Mouse (Mus musculus) forebrain, embryonic 10.5 days (tissue): ENCODE measurements around the gene Ccser1. TPM values are rescaled to one million over a fixed set of nuclear protein-coding genes. Genes with fewer than 3 reads are reported as not detected.
"Not testable (repeated sequence)": the region's sequence is repeated elsewhere in the genome, so short reads cannot be mapped to it uniquely, and the experiment has no call there.

ENCODE experiments used
- DNase-seq: peaks from one replicate; pipeline ENCODE4 v3.0.0-alpha.2; 2017; ENCODE audit warnings: low spot score; ENCODE audit errors: extremely low spot score
- H3K27ac ChIP-seq: fragments of 300-500 bp; sonication (generic); 2 replicates; pipeline ENCODE4 v1.5.1; 2016; ENCODE audit warnings: mild to moderate bottlenecking
- H3K27me3 ChIP-seq: fragments of 300-500 bp; sonication (generic); 2 replicates; pipeline ENCODE4 v1.6.1; 2016; ENCODE audit warnings: mild to moderate bottlenecking; ENCODE audit not compliant: poor library complexity, severe bottlenecking
- H3K36me3 ChIP-seq: fragments of 300-500 bp; sonication (generic); replicated peaks from 2 replicates; pipeline ENCODE4 v1.6.1; 2016; ENCODE audit warnings: mild to moderate bottlenecking, moderate library complexity
- H3K4me1 ChIP-seq: fragments of 300-500 bp; sonication (generic); 2 replicates; pipeline ENCODE4 v1.6.1; 2016
- H3K4me3 ChIP-seq: fragments of 300-500 bp; sonication (generic); 2 replicates; pipeline ENCODE4 v1.5.1; 2016; ENCODE audit warnings: mild to moderate bottlenecking, moderate library complexity
- H3K9me3 ChIP-seq: fragments of 300-500 bp; sonication (generic); 2 replicates; pipeline ENCODE4 v1.6.1; 2016; ENCODE audit warnings: mild to moderate bottlenecking, moderate library complexity
- WGBS: fragments of 180-500 bp; shearing (Covaris S2); methylation state at CpG from one replicate; pipeline ENCODE4 v1.1.7; 2016; 5-methylcytosine and 5-hydroxymethylcytosine counted together
- polyA plus RNA-seq: library from polyadenylated mRNA; unstranded; fragments of >200 nt; fragmentation: Nextera tagmentation; extraction: Ambion mirVana; gene quantifications from 2 replicates; pipeline ENCODE4 v1.2.1, GENCODE M21; 2016

The Ccser1 gene
- polyA plus RNA-seq, 1 experiment from 2014 or later: 3.7 TPM

- 82% methylated on average over 3 of the region's 3 CpGs for WGBS
- Histone ChIP-seq H3K4me1 (no peaks in the 10 kb centered on the region), H3K4me3 (no peak overlapping the region), H3K9me3 (no peaks in the 10 kb centered on the region), H3K36me3 (no peaks in the 10 kb centered on the region), H3K27ac (no peak overlapping the region), H3K27me3 (no peaks in the 10 kb centered on the region)
- no peak for DNase-seq
Measured at GRCm38 (mm10) chr6:61912896-61913295, 732.8 kb downstream of the Ccser1 start.

- no peak for DNase-seq
- WGBS: 88% methylated on average over 1 of the region's 1 CpGs
Measured at GRCm38 (mm10) chr6:61931622-61932021, 751.5 kb downstream of the Ccser1 start.

GRCm38 (mm10) chr6:61936656-61937055, 756.5 kb downstream of the Ccser1 start:
- H3K4me3 ChIP-seq: no peak overlapping the region
- H3K27ac ChIP-seq: no peak overlapping the region
- no peaks in the 10 kb centered on the region for H3K27me3 ChIP-seq
- WGBS: 89% methylated on average over 1 of the region's 1 CpGs
- DNase-seq: no peak
- H3K36me3 ChIP-seq: no peaks in the 10 kb centered on the region
- no peaks in the 10 kb centered on the region for H3K9me3 ChIP-seq
- H3K4me1 ChIP-seq: no peaks in the 10 kb centered on the region

More at GRCm38 (mm10) chr6:61931622-61932021, 751.5 kb downstream of the Ccser1 start:
- no peaks in the 10 kb centered on the region for H3K9me3 ChIP-seq
- no peaks in the 10 kb centered on the region for H3K4me1 ChIP-seq
- no peaks in the 10 kb centered on the region for H3K27me3 ChIP-seq
- H3K4me3 ChIP-seq: no peak overlapping the region
- no peaks in the 10 kb centered on the region for H3K36me3 ChIP-seq
- no peak overlapping the region for H3K27ac ChIP-seq

GRCm38 (mm10) chr6:61939236-61939635, 759.1 kb downstream of the Ccser1 start:
- H3K27me3 ChIP-seq: no peaks in the 10 kb centered on the region
- WGBS: 88% methylated on average over 1 of the region's 1 CpGs
- no peaks in the 10 kb centered on the region for H3K4me1 ChIP-seq
- no peak overlapping the region for H3K4me3 ChIP-seq
- no peak overlapping the region for H3K27ac ChIP-seq
- no peak for DNase-seq
- H3K36me3 ChIP-seq: no peaks in the 10 kb centered on the region
- no peaks in the 10 kb centered on the region for H3K9me3 ChIP-seq

- Histone ChIP-seq H3K9me3 (no peaks in the 10 kb centered on the region), H3K4me3 (no peak overlapping the region), H3K27me3 (no peaks in the 10 kb centered on the region), H3K27ac (no peak overlapping the region), H3K4me1 (no peaks in the 10 kb centered on the region), H3K36me3 (no peaks in the 10 kb centered on the region)
- no peak for DNase-seq
- WGBS: 93% methylated on average over 2 of the region's 2 CpGs
Measured at GRCm38 (mm10) chr6:61953703-61954102, 773.6 kb downstream of the Ccser1 start.

GRCm38 (mm10) chr6:61976878-61977277, 796.8 kb downstream of the Ccser1 start:
- no peaks in the 10 kb centered on the region for H3K36me3 ChIP-seq
- H3K9me3 ChIP-seq: no peaks in the 10 kb centered on the region
- no peak for DNase-seq
- no peak overlapping the region for H3K27ac ChIP-seq
- H3K4me1 ChIP-seq: no peaks in the 10 kb centered on the region
- 84% methylated on average over 2 of the region's 2 CpGs for WGBS
- H3K27me3 ChIP-seq: no peaks in the 10 kb centered on the region
- H3K4me3 ChIP-seq: no peak overlapping the region

DNA sequence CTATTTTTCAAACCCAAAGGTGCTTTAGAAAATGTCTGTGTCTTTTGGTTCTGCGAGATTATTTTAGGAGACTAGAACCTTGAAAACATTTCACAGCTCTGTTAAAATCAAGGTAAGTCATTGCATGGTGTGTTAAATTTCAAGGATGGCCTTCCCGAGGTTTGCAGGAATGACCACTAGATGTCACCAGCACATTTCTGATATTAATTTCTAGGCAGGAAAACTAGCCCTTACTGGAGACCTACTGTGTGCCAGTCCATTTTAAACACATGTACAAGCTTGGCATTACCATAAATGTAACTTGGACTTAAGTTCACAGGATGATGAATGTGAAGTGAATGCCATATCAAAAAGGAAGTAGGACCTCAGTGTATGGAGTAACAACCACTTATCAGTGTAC, 798.3 kb downstream of the Ccser1 start:
- no peaks in the 10 kb centered on the region for H3K4me1 ChIP-seq
- no peaks in the 10 kb centered on the region for H3K9me3 ChIP-seq
- no peaks in the 10 kb centered on the region for H3K36me3 ChIP-seq
- H3K27ac ChIP-seq: no peak overlapping the region
- H3K4me3 ChIP-seq: no peak overlapping the region
- 31% methylated on average over 2 of the region's 2 CpGs for WGBS
- DNase-seq: no peak
- H3K27me3 ChIP-seq: no peaks in the 10 kb centered on the region

GRCm38 (mm10) chr6:62014374-62014773, 834.2 kb downstream of the Ccser1 start:
- H3K27me3 ChIP-seq: no peaks in the 10 kb centered on the region
- H3K36me3 ChIP-seq: no peaks in the 10 kb centered on the region
- DNase-seq: no peak
- no peak overlapping the region for H3K27ac ChIP-seq
- H3K9me3 ChIP-seq: no peaks in the 10 kb centered on the region
- H3K4me3 ChIP-seq: no peak overlapping the region
- no peaks in the 10 kb centered on the region for H3K4me1 ChIP-seq

DNA sequence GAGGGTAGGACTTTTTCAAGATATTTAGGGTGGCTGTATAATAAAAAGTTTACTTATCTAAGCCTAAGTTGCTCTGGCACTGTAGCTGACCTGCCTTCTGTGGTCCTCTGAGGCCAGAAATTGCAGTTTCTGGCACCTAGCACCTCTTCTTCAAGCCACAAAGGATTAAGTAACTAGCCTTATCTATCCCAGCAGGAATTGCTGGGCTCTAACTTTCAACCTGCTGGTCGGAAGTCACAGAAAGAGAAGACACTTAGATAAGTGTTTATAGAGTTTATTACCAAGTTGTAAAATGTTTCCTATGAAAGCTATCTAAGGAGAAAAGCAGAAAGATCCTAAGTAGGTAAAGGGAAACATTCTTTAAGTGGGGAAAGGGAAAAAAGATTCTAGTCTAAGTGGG, 864.3 kb downstream of the Ccser1 start:
- Histone ChIP-seq H3K4me1 (no peaks in the 10 kb centered on the region), H3K27me3 (no peaks in the 10 kb centered on the region), H3K4me3 (no peak overlapping the region), H3K27ac (no peak overlapping the region), H3K36me3 (no peaks in the 10 kb centered on the region), H3K9me3 (no peaks in the 10 kb centered on the region; the same call in 1 of the 2 replicates)
- no peak for DNase-seq
- WGBS: 67% methylated on average over 1 of the region's 1 CpGs

DNA sequence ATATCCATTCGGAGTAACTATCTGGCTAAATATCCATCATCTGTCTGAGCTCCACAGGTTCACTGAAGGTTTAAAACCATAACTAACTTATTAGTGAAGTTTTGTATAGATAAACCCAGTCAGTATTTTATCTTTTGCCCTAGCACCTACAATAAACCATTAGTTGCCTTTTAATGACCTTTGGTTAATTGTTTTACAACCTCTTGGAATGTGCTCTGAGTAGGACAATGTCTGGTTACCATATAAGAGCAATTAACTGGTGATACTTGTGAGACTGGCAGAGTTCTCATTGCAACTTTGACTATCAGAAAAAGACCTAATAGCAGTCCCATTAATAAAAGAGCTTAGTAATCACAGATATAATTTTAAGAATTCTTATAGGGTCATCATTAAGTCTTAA, 864.9 kb downstream of the Ccser1 start:
- WGBS: 86% methylated on average over 1 of the region's 1 CpGs
- not testable (repeated sequence) for H3K36me3 ChIP-seq, H3K27me3 ChIP-seq, H3K4me1 ChIP-seq, H3K9me3 ChIP-seq, H3K27ac ChIP-seq, DNase-seq, H3K4me3 ChIP-seq

- no peaks in the 10 kb centered on the region for H3K36me3 ChIP-seq
- no peak overlapping the region for H3K4me3 ChIP-seq
- no peaks in the 10 kb centered on the region for H3K27me3 ChIP-seq
- no peak for DNase-seq
- WGBS: 89% methylated on average over 2 of the region's 2 CpGs
- H3K27ac ChIP-seq: no peak overlapping the region
- H3K9me3 ChIP-seq: no peaks in the 10 kb centered on the region
- no peaks in the 10 kb centered on the region for H3K4me1 ChIP-seq
Measured at GRCm38 (mm10) chr6:62055276-62055675, 875.2 kb downstream of the Ccser1 start.

- Histone ChIP-seq H3K9me3 (no peaks in the 10 kb centered on the region), H3K36me3 (no peaks in the 10 kb centered on the region), H3K27me3 (no peaks in the 10 kb centered on the region), H3K27ac (no peak overlapping the region), H3K4me3 (no peak overlapping the region), H3K4me1 (no peaks in the 10 kb centered on the region)
- no peak for DNase-seq
- WGBS: 79% methylated on average over 6 of the region's 6 CpGs
Measured at GRCm38 (mm10) chr6:62066363-62067023, 886.4 kb downstream of the Ccser1 start.

- 86% methylated on average over 4 of the region's 4 CpGs for WGBS
- H3K4me3 ChIP-seq: no peak overlapping the region
- H3K27me3 ChIP-seq: no peaks in the 10 kb centered on the region
- no peak overlapping the region for H3K27ac ChIP-seq
- no peaks in the 10 kb centered on the region for H3K36me3 ChIP-seq
- DNase-seq: no peak
- H3K4me1 ChIP-seq: no peaks in the 10 kb centered on the region
- no peaks in the 10 kb centered on the region for H3K9me3 ChIP-seq
Measured at GRCm38 (mm10) chr6:62067024-62067380, 886.9 kb downstream of the Ccser1 start.

GRCm38 (mm10) chr6:62105464-62105863, 925.3 kb downstream of the Ccser1 start:
- no peaks in the 10 kb centered on the region for H3K36me3 ChIP-seq
- no peak for DNase-seq
- no peaks in the 10 kb centered on the region for H3K9me3 ChIP-seq
- no peaks in the 10 kb centered on the region for H3K27me3 ChIP-seq
- WGBS: 78% methylated on average over 2 of the region's 2 CpGs
- H3K4me1 ChIP-seq: no peaks in the 10 kb centered on the region
- H3K27ac ChIP-seq: no peak overlapping the region
- H3K4me3 ChIP-seq: no peak overlapping the region
